Mouse (Mus musculus) ES-Bruce4 (cell line): ENCODE data around the gene Mpv17. TPM values are rescaled to one million over a fixed set of nuclear protein-coding genes. Genes with fewer than 3 reads are reported as not detected.
A peak's percentile ranks its signal among the peaks of the same experiment; 100 is the strongest.

Experiments
- H3K27ac ChIP-seq: 2 replicates; pipeline ENCODE4 v1.5.1; 2012; ENCODE audit warnings: low read length, inconsistent platforms; ENCODE audit not compliant: insufficient read depth
- H3K27me3 ChIP-seq: 2 replicates; pipeline ENCODE4 v1.6.1; 2012; ENCODE audit warnings: mild to moderate bottlenecking, low read length, inconsistent platforms; ENCODE audit not compliant: control insufficient read depth, poor library complexity, insufficient read depth, severe bottlenecking
- H3K36me3 ChIP-seq: 2 replicates; pipeline ENCODE4 v1.6.1; 2012; ENCODE audit warnings: inconsistent platforms, mild to moderate bottlenecking, low read length, moderate library complexity; ENCODE audit not compliant: control insufficient read depth, poor library complexity, insufficient read depth, severe bottlenecking
- H3K4me1 ChIP-seq: one replicate; pipeline ENCODE4 v1.8.1; 2011; ENCODE audit warnings: low read length; ENCODE audit not compliant: control insufficient read depth, insufficient read depth
- H3K4me3 ChIP-seq: 2 replicates; pipeline ENCODE4 v1.5.1; 2011; ENCODE audit warnings: low read depth, mild to moderate bottlenecking, low read length
- H3K9ac ChIP-seq: 2 replicates; pipeline ENCODE4 v1.6.1; 2012; ENCODE audit warnings: low read depth, mild to moderate bottlenecking, inconsistent platforms; ENCODE audit not compliant: poor library complexity, severe bottlenecking
- H3K9me3 ChIP-seq: replicated peaks from 2 replicates; pipeline ENCODE4 v1.6.1; 2012; ENCODE audit warnings: mild to moderate bottlenecking, low read length, inconsistent platforms; ENCODE audit not compliant: control insufficient read depth, poor library complexity, insufficient read depth, severe bottlenecking
- CTCF ChIP-seq: IDR thresholded peaks from one replicate; pipeline ENCODE4 v1.8.1; 2011; ENCODE audit warnings: low read depth, low read length
- EP300 ChIP-seq: IDR thresholded peaks from 2 replicates; pipeline ENCODE4 v1.6.1; 2011; ENCODE audit warnings: low read depth, low read length; ENCODE audit not compliant: insufficient read depth
- POLR2A ChIP-seq: IDR thresholded peaks from one replicate; pipeline ENCODE4 v1.8.1; 2011; ENCODE audit warnings: low read length; ENCODE audit not compliant: insufficient read depth
- polyA plus RNA-seq: library from polyadenylated mRNA; stranded (reverse); fragments of >200 nt; gene quantifications from 2 replicates; pipeline ENCODE4 v1.2.4, GENCODE M21; 2011; ENCODE audit warnings: low read depth; ENCODE audit not compliant: missing spikeins, insufficient read depth, insufficient read length

The Mpv17 gene
- polyA plus RNA-seq, 1 experiment: 58.1 TPM

DNA sequence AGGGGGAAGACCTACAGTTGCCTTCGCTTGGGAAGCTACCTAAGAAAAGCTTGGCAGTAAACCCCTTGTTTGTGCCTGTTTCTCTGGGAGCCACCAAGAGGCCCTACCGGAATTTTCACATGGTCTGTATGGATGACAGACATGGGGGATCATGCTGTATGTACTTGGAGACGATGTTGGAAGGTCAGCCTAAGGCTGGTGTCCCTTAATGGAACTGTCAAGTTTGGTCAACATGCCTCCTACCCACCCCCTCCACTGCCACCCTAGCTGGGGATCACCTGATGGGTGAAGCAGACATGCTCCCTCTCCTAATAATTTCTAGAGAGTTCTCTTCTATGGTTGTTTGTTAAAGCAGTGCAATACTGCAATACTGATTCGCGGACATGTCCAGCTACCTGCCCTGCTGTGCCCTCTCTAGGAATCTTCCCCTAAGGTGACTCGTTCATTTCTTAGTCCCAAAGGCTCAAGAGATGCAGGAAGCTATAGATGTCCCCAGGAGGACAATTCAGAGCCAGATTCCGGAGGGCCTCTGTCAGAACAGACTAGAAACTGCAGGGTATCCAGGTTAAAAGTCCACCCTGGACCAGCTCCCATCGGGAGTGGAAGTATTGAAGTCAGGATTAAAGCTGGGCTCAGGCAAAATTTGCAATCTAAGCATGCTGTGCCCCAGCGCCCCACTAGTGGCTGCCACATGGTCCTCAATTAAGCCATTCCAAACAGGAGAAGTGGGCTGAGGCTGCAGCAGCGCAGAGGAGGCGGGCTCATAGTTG lies 58.2 kb downstream of the Mpv17 start:
- Histone ChIP-seq H3K9ac (no peak overlapping the region), H3K9me3 (no peaks in the 10 kb centered on the region), H3K4me1 (no peaks in the 10 kb centered on the region), H3K27ac (no peak overlapping the region), H3K4me3 (peak overlapping the region; percentile 26), H3K36me3 (no peaks in the 10 kb centered on the region), H3K27me3 (peaks cover 10% of the 10 kb centered on the region)
- no peak for TF ChIP-seq CTCF
- no peak for TF ChIP-seq POLR2A

DNA sequence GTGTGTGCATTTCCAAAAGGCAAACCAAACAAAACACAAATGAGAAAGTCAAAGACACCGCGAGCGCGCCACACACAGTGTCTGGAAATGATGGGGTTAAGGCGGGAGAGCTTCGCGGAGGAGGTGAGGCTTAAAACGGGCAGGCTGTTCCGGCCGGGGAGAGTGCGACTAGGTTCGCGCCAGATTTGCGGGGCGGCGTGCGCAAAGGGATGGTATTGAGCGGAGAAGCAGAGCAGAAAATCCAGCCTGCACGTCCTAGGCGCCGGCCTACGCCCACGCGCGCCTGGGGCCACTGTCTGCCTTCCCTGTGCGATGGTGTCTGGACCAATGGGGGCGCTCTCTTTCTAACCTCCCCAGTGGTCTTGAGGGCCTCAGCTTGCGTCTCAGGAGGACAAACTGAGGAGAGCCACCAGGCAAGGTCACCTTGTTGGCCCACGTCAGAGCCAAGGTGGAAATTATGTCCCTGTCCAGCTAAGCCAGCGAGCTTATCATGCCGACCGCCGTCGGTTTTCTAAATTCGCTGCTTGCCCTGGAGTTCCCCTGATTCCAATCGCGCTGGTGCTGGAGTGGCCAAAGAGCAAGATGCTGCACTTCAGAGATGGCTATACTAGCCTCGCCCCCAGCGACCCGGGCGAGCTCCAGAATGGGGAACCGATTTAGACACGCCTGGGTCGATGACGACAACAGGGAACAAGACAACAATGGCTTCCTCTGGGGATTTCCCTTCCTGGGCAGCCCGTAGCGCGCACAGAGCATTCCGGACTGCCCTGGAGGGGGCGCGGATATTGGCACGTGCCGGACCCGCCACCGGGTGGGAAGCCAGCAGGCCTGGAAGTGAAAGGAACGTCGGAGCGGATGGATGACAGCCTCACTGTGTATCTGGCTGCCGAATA lies 59.0 kb downstream of the Mpv17 start:
- Histone ChIP-seq H3K27me3 (peaks cover 10% of the 10 kb centered on the region), H3K4me3 (peak overlapping the region; percentile 26), H3K36me3 (no peaks in the 10 kb centered on the region), H3K9ac (peak overlapping the region; percentile 2; the same call in 1 of the 2 replicates), H3K4me1 (no peaks in the 10 kb centered on the region), H3K27ac (no peak overlapping the region), H3K9me3 (no peaks in the 10 kb centered on the region)
- TF ChIP-seq EP300 (no peak), CTCF (no peak), POLR2A (no peak)

DNA sequence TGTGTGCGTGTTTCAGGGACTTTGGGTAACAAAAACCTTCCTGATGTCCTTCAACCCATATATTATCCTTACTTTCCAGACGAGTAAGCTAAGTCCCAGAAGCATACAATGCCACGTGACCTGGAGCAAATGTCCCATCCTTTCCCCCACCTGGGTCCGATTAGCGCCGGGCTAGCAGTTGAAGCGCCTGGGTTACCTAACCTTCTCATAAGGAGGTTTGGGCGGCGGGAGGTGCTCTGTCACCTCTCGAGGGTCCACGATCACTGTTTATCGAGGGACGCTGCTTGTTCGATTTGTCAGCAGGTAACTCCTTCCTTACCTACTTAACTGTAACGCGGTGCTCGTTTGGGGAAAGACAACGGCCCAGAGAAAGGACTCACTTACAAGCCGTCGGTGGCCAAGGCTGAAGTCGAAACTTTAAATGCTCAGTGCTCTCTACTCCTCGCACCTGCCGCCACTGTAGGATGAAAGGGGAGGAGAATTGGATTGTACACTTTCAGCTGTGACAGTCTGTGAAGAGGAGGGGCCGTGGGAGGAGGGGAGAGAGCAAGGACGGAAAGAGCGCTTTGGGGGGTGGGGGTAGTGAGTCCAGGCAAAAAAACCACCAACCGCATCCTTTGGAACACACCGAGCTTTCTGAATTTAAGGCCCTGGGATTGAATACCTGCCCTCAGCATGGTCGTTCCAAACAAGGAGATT lies 59.8 kb downstream of the Mpv17 start:
- peak overlapping the region; percentile 51 for H3K4me3 ChIP-seq
- H3K9me3 ChIP-seq: no peaks in the 10 kb centered on the region
- H3K4me1 ChIP-seq: no peaks in the 10 kb centered on the region
- TF ChIP-seq POLR2A (no peak), EP300 (no peak), CTCF (no peak)
- 0 out of 2 replicates have a peak overlapping the region, but pooled peaks have one; percentile 2 for H3K9ac ChIP-seq
- no peak overlapping the region for H3K27ac ChIP-seq
- H3K27me3 ChIP-seq: peaks cover 10% of the 10 kb centered on the region
- H3K36me3 ChIP-seq: no peaks in the 10 kb centered on the region

DNA sequence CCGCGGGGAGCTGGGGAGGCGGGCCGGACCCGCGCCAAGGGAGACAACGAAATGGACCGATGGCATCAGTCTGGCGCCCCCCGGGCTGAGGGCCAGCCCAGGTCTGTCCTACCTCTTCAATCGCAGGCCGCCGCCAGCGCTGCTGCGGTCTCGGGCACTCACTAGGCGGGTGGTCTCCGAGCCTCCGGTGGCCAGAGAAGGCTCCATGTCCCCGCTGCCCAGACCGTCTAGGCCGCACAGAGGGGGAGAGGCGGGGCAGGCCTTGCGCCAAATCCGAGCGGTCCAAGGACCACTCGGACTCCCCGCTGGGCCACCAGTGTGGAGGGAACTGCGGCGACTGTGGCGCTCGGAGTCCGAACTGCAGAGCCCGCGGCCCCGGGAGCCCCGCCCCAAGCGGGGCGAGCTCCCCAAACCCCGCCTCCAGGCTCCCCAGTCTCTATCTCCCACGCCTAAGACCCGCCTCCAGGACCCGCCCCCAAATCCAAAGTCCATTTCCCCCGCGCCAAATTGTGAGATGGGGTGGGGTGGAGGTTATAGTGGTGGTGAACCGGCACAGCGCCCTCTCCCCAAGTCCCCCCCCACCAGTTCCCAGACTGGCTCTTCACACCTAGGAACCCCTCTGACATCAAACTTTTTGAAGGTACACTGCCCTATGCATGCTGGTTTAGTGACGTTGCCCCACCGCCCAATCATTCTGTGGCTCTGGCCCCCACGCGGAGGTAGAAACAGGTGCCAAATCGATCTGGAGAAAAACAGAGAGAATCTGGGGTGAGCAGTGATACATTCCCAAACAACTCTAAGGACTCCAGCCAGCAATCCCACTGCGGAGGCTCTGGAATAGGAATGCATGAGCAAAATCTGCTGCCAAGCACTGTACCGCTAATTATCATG lies 60.7 kb downstream of the Mpv17 start:
- Histone ChIP-seq H3K27me3 (peaks cover 10% of the 10 kb centered on the region), H3K9me3 (no peaks in the 10 kb centered on the region), H3K4me3 (peak overlapping the region; percentile 89), H3K4me1 (no peaks in the 10 kb centered on the region), H3K9ac (peak overlapping the region; percentile 68), H3K36me3 (no peaks in the 10 kb centered on the region), H3K27ac (no peak overlapping the region)
- TF ChIP-seq EP300 (no peak), CTCF (no peak), POLR2A (no peak)

DNA sequence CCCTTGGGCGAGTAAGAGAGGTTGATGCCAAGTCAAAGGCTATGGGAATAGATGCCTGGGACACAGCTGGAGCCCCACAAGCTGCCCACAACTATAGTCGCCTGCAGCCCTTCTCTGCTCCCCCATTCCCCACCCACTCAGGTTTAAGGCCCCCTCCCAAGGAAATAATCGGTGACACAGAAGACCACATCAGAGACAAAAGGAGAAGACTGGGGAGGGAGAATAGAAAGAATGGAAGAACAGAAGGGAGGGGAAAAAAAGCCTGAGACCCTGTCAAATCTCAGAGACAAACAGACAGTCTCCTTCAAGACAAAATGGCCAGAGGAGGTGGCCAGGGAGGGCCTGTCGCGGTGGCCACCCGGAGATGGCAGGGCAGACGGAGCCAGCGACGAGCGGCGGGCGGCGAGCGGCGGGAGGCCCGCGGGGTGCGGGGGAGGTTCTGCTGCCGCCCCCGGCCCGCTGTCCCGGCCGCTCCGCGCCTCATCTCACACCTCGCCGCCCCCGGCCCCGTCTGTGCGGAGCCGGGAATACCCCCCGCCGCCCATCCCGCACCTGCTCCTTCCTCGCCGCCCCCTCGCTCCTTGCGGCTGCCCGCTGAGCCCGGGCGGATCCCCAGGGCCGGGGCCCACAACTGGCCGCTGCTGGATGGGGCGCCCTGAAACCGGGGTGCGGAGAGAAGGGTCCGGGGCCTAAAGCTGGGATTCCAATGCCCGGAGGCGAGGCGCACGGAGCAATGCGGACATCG lies 61.6 kb downstream of the Mpv17 start:
- peaks cover 10% of the 10 kb centered on the region for H3K27me3 ChIP-seq
- TF ChIP-seq POLR2A (no peak), CTCF (no peak), EP300 (no peak)
- H3K9me3 ChIP-seq: no peaks in the 10 kb centered on the region
- peak overlapping the region; percentile 68 for H3K9ac ChIP-seq
- no peaks in the 10 kb centered on the region for H3K4me1 ChIP-seq
- H3K36me3 ChIP-seq: no peaks in the 10 kb centered on the region
- no peak overlapping the region for H3K27ac ChIP-seq
- H3K4me3 ChIP-seq: peak overlapping the region; percentile 89

Other genes starting within 250 kb of the Mpv17 start
- gene Ost4, start 246.5 kb downstream of the Mpv17 start, polyA plus RNA-seq: 193 and 216 TPM in 2 replicates
- gene Emilin1, start 240.8 kb downstream of the Mpv17 start, polyA plus RNA-seq: 2.5 and 3.2 TPM in 2 replicates
- gene Khk, start 232.8 kb downstream of the Mpv17 start, polyA plus RNA-seq: 12.9 and 14.0 TPM in 2 replicates
- 26.1 and 26.3 TPM in 2 replicates for gene Cgref1, start 208.7 kb downstream of the Mpv17 start, polyA plus RNA-seq
- gene Preb, start 193.9 kb downstream of the Mpv17 start, polyA plus RNA-seq: 71.0 and 84.4 TPM in 2 replicates
- gene Tcf23, start 185.6 kb downstream of the Mpv17 start, polyA plus RNA-seq: not detected in 2 replicates
- gene Atraid, start 105.9 kb downstream of the Mpv17 start, polyA plus RNA-seq: 28.6 and 31.8 TPM in 2 replicates
- gene Slc5a6, start 105.3 kb downstream of the Mpv17 start, polyA plus RNA-seq: 9.8 and 12.8 TPM in 2 replicates
- 147 and 148 TPM in 2 replicates for gene Cad, start 99.5 kb downstream of the Mpv17 start, polyA plus RNA-seq
- gene Dnajc5g, start 48.0 kb downstream of the Mpv17 start, polyA plus RNA-seq: not detected in 2 replicates
- gene Slc30a3, start 46.0 kb downstream of the Mpv17 start, polyA plus RNA-seq: 8.5 and 9.2 TPM in 2 replicates
- 5.1 TPM in 2 replicates for gene Trim54, start 37.5 kb downstream of the Mpv17 start, polyA plus RNA-seq
- not detected in 2 replicates for gene Ucn, start 15.4 kb downstream of the Mpv17 start, polyA plus RNA-seq
- gene Gm29609, start 25.7 kb upstream of the Mpv17 start, polyA plus RNA-seq: 2.3 and 2.6 TPM in 2 replicates
- gene Gtf3c2, start 25.9 kb upstream of the Mpv17 start, polyA plus RNA-seq: 104 and 106 TPM in 2 replicates
- 40.0 and 45.9 TPM in 2 replicates for gene Snx17, start 39.0 kb upstream of the Mpv17 start, polyA plus RNA-seq
- 40.7 and 45.2 TPM in 2 replicates for gene Eif2b4, start 39.2 kb upstream of the Mpv17 start, polyA plus RNA-seq
- gene Zfp513, start 48.1 kb upstream of the Mpv17 start, polyA plus RNA-seq: 25.5 and 25.8 TPM in 2 replicates
- gene Ppm1g, start 66.4 kb upstream of the Mpv17 start, polyA plus RNA-seq: 188 and 225 TPM in 2 replicates
- gene Nrbp1, start 86.6 kb upstream of the Mpv17 start, polyA plus RNA-seq: 55.4 and 68.6 TPM in 2 replicates
- gene Gm9970, start 87.0 kb upstream of the Mpv17 start, polyA plus RNA-seq: not detected in 2 replicates
- 15.6 and 17.4 TPM in 2 replicates for gene Krtcap3, start 97.4 kb upstream of the Mpv17 start, polyA plus RNA-seq
- gene Ift172, start 136.9 kb upstream of the Mpv17 start, polyA plus RNA-seq: 21.3 and 27.2 TPM in 2 replicates
- 19.9 and 23.4 TPM in 2 replicates for gene Fndc4, start 141.8 kb upstream of the Mpv17 start, polyA plus RNA-seq
- 0.48 and 1.1 TPM in 2 replicates for gene Gckr, start 143.2 kb upstream of the Mpv17 start, polyA plus RNA-seq